Mouse (Mus musculus): ENCODE measurements around the gene Il11ra1. TPM values are rescaled to one million over a fixed set of nuclear protein-coding genes. Genes with fewer than 3 reads are reported as not detected.
"Not testable (repeated sequence)": the region's sequence is repeated elsewhere in the genome, so short reads cannot be mapped to it uniquely, and the experiment has no call there.

Il11ra1 gene
- 134 and 142 TPM in 2 replicates for polyA plus RNA-seq (2015; fragmentation: Nextera tagmentation; extraction: Ambion mirVana)

- not testable (repeated sequence) for H3K27me3 ChIP-seq (ENCODE audit: control insufficient read depth, insufficient read depth, low read length); H3K36me3 ChIP-seq (ENCODE audit: control insufficient read depth, insufficient read depth); ATAC-seq (replicated peaks; ENCODE audit: extremely low read depth, insufficient read depth, low FRiP score); H3K4me3 ChIP-seq (ENCODE audit: low read length); H3K4me2 ChIP-seq (ENCODE audit: low read depth, low read length); H3K27ac ChIP-seq (ENCODE audit: low read length); H3K4me1 ChIP-seq (ENCODE audit: control insufficient read depth, insufficient read depth, low read length); H3K9ac ChIP-seq (ENCODE audit: low read length); H3K9me3 ChIP-seq (replicated peaks; ENCODE audit: control insufficient read depth, low read length)
- 62% methylated on average over 8 of the region's 10 CpGs for WGBS
Measured at GRCm38 (mm10) chr4:41699783-41700182, at the start of gene Il11ra1. Gene Il11ra1, plus strand, starts transcription at chr4:41699989.

- ATAC-seq (replicated peaks; ENCODE audit: extremely low read depth, insufficient read depth, low FRiP score): no peak; the same call in 1 of the 2 replicates
Measured at GRCm38 (mm10) chr4:41653296-41653695, 46.5 kb upstream of the Il11ra1 start.

GRCm38 (mm10) chr4:41653730-41654129, 46.1 kb upstream of the Il11ra1 start:
- 46% methylated on average over 6 of the region's 6 CpGs for WGBS
- Histone ChIP-seq H3K36me3 (ENCODE audit: control insufficient read depth, insufficient read depth) (no peaks in the 10 kb centered on the region), H3K27ac (ENCODE audit: low read length) (no peak overlapping the region), H3K4me2 (ENCODE audit: low read depth, low read length) (no peak overlapping the region), H3K4me1 (ENCODE audit: control insufficient read depth, insufficient read depth, low read length) (peaks cover 4% of the 10 kb centered on the region), H3K9ac (ENCODE audit: low read length) (no peak overlapping the region), H3K27me3 (ENCODE audit: control insufficient read depth, insufficient read depth, low read length) (peaks cover 2% of the 10 kb centered on the region), H3K9me3 (replicated peaks; ENCODE audit: control insufficient read depth, low read length) (no peaks in the 10 kb centered on the region), H3K4me3 (ENCODE audit: low read length) (no peak overlapping the region)
- no peak for ATAC-seq (replicated peaks; ENCODE audit: extremely low read depth, insufficient read depth, low FRiP score)

More at GRCm38 (mm10) chr4:41653296-41653695, 46.5 kb upstream of the Il11ra1 start:
- Histone ChIP-seq H3K36me3 (ENCODE audit: control insufficient read depth, insufficient read depth) (no peaks in the 10 kb centered on the region), H3K4me2 (ENCODE audit: low read depth, low read length) (no peak overlapping the region), H3K27ac (ENCODE audit: low read length) (no peak overlapping the region), H3K27me3 (ENCODE audit: control insufficient read depth, insufficient read depth, low read length) (peaks cover 2% of the 10 kb centered on the region; the same call in 1 of the 2 replicates), H3K9ac (ENCODE audit: low read length) (no peak overlapping the region), H3K9me3 (replicated peaks; ENCODE audit: control insufficient read depth, low read length) (no peaks in the 10 kb centered on the region), H3K4me3 (ENCODE audit: low read length) (no peak overlapping the region), H3K4me1 (ENCODE audit: control insufficient read depth, insufficient read depth, low read length) (peaks cover 2% of the 10 kb centered on the region; the same call in 1 of the 2 replicates)
- 47% methylated on average over 6 of the region's 6 CpGs for WGBS

GRCm38 (mm10) chr4:41654217-41654616, 45.6 kb upstream of the Il11ra1 start:
- ATAC-seq (replicated peaks; ENCODE audit: extremely low read depth, insufficient read depth, low FRiP score): 0 out of 2 replicates have a peak, but pooled peaks have one; percentile 3
- WGBS: 19% methylated on average over 7 of the region's 7 CpGs
- H3K4me3 ChIP-seq (ENCODE audit: low read length): no peak overlapping the region
- no peaks in the 10 kb centered on the region for H3K9me3 ChIP-seq (replicated peaks; ENCODE audit: control insufficient read depth, low read length)
- H3K4me1 ChIP-seq (ENCODE audit: control insufficient read depth, insufficient read depth, low read length): peaks cover 7% of the 10 kb centered on the region
- H3K27ac ChIP-seq (ENCODE audit: low read length): no peak overlapping the region
- H3K9ac ChIP-seq (ENCODE audit: low read length): no peak overlapping the region
- H3K4me2 ChIP-seq (ENCODE audit: low read depth, low read length): no peak overlapping the region
- H3K36me3 ChIP-seq (ENCODE audit: control insufficient read depth, insufficient read depth): no peaks in the 10 kb centered on the region
- peaks cover 7% of the 10 kb centered on the region for H3K27me3 ChIP-seq (ENCODE audit: control insufficient read depth, insufficient read depth, low read length)

- ATAC-seq (replicated peaks; ENCODE audit: extremely low read depth, insufficient read depth, low FRiP score): no peak
- peaks cover 14% of the 10 kb centered on the region for H3K27me3 ChIP-seq (ENCODE audit: control insufficient read depth, insufficient read depth, low read length)
- WGBS: 82% methylated on average over 2 of the region's 2 CpGs
Measured at GRCm38 (mm10) chr4:41655525-41655924, 44.3 kb upstream of the Il11ra1 start.

GRCm38 (mm10) chr4:41658566-41659384, 41.0 kb upstream of the Il11ra1 start:
- no peak for ATAC-seq (replicated peaks; ENCODE audit: extremely low read depth, insufficient read depth, low FRiP score)
- WGBS: 25% methylated on average over 16 of the region's 25 CpGs
- Histone ChIP-seq H3K4me2 (ENCODE audit: low read depth, low read length) (no peak overlapping the region), H3K4me3 (ENCODE audit: low read length) (no peak overlapping the region), H3K4me1 (ENCODE audit: control insufficient read depth, insufficient read depth, low read length) (peaks cover 10% of the 10 kb centered on the region), H3K36me3 (ENCODE audit: control insufficient read depth, insufficient read depth) (no peaks in the 10 kb centered on the region), H3K9me3 (replicated peaks; ENCODE audit: control insufficient read depth, low read length) (no peaks in the 10 kb centered on the region), H3K9ac (ENCODE audit: low read length) (no peak overlapping the region), H3K27ac (ENCODE audit: low read length) (no peak overlapping the region), H3K27me3 (ENCODE audit: control insufficient read depth, insufficient read depth, low read length) (peaks cover 16% of the 10 kb centered on the region)

More at GRCm38 (mm10) chr4:41655525-41655924, 44.3 kb upstream of the Il11ra1 start:
- Histone ChIP-seq H3K4me3 (ENCODE audit: low read length) (no peak overlapping the region), H3K9me3 (replicated peaks; ENCODE audit: control insufficient read depth, low read length) (no peaks in the 10 kb centered on the region), H3K4me2 (ENCODE audit: low read depth, low read length) (no peak overlapping the region), H3K4me1 (ENCODE audit: control insufficient read depth, insufficient read depth, low read length) (peaks cover 7% of the 10 kb centered on the region), H3K9ac (ENCODE audit: low read length) (no peak overlapping the region), H3K27ac (ENCODE audit: low read length) (no peak overlapping the region), H3K36me3 (ENCODE audit: control insufficient read depth, insufficient read depth) (no peaks in the 10 kb centered on the region)

GRCm38 (mm10) chr4:41659556-41659955, 40.2 kb upstream of the Il11ra1 start:
- Histone ChIP-seq H3K4me3 (ENCODE audit: low read length) (no peak overlapping the region), H3K9me3 (replicated peaks; ENCODE audit: control insufficient read depth, low read length) (no peaks in the 10 kb centered on the region), H3K4me2 (ENCODE audit: low read depth, low read length) (no peak overlapping the region), H3K36me3 (ENCODE audit: control insufficient read depth, insufficient read depth) (no peaks in the 10 kb centered on the region), H3K4me1 (ENCODE audit: control insufficient read depth, insufficient read depth, low read length) (peaks cover 11% of the 10 kb centered on the region), H3K9ac (ENCODE audit: low read length) (no peak overlapping the region), H3K27ac (ENCODE audit: low read length) (no peak overlapping the region), H3K27me3 (ENCODE audit: control insufficient read depth, insufficient read depth, low read length) (peaks cover 16% of the 10 kb centered on the region)
- WGBS: 60% methylated on average over 12 of the region's 13 CpGs
- no peak for ATAC-seq (replicated peaks; ENCODE audit: extremely low read depth, insufficient read depth, low FRiP score)

- 37% methylated on average over 11 of the region's 11 CpGs for WGBS
- Histone ChIP-seq H3K4me2 (ENCODE audit: low read depth, low read length) (no peak overlapping the region), H3K36me3 (ENCODE audit: control insufficient read depth, insufficient read depth) (no peaks in the 10 kb centered on the region), H3K27me3 (ENCODE audit: control insufficient read depth, insufficient read depth, low read length) (peaks cover 16% of the 10 kb centered on the region), H3K4me1 (ENCODE audit: control insufficient read depth, insufficient read depth, low read length) (peaks cover 21% of the 10 kb centered on the region), H3K4me3 (ENCODE audit: low read length) (no peak overlapping the region), H3K27ac (ENCODE audit: low read length) (no peak overlapping the region), H3K9me3 (replicated peaks; ENCODE audit: control insufficient read depth, low read length) (no peaks in the 10 kb centered on the region), H3K9ac (ENCODE audit: low read length) (no peak overlapping the region)
- no peak for ATAC-seq (replicated peaks; ENCODE audit: extremely low read depth, insufficient read depth, low FRiP score)
Measured at GRCm38 (mm10) chr4:41660851-41661430, 38.8 kb upstream of the Il11ra1 start.

- Histone ChIP-seq H3K27ac (ENCODE audit: low read length) (no peak overlapping the region), H3K4me3 (ENCODE audit: low read length) (no peak overlapping the region), H3K4me1 (ENCODE audit: control insufficient read depth, insufficient read depth, low read length) (peaks cover 21% of the 10 kb centered on the region), H3K9ac (ENCODE audit: low read length) (no peak overlapping the region), H3K36me3 (ENCODE audit: control insufficient read depth, insufficient read depth) (no peaks in the 10 kb centered on the region), H3K4me2 (ENCODE audit: low read depth, low read length) (no peak overlapping the region), H3K27me3 (ENCODE audit: control insufficient read depth, insufficient read depth, low read length) (peaks cover 16% of the 10 kb centered on the region), H3K9me3 (replicated peaks; ENCODE audit: control insufficient read depth, low read length) (no peaks in the 10 kb centered on the region)
- 74% methylated on average over 11 of the region's 11 CpGs for WGBS
- ATAC-seq (replicated peaks; ENCODE audit: extremely low read depth, insufficient read depth, low FRiP score): no peak
Measured at GRCm38 (mm10) chr4:41662723-41663122, 37.1 kb upstream of the Il11ra1 start.
